Mouse (Mus musculus) liver, postnatal 0 days (tissue): ENCODE results near the gene Rab11fip2.

Source experiments
- CTCF ChIP-seq: sonication (generic); IDR thresholded peaks from 2 replicates; pipeline ENCODE4 v1.5.1; 2016; ENCODE audit warnings: antibody characterized with exemption, low read depth
- EP300 ChIP-seq: IDR thresholded peaks from 2 replicates; pipeline ENCODE4 v1.6.1; 2016; ENCODE audit warnings: antibody characterized with exemption, low read depth, mild to moderate bottlenecking

- TF ChIP-seq CTCF (no peak), EP300 (no peak)
Measured at GRCm38 (mm10) chr19:59943322-59943871, at the start of gene Rab11fip2.
